Mouse (Mus musculus) midbrain, embryonic 15.5 days (tissue): Measurements from ENCODE around the gene Grem2. TPM values are rescaled to one million over a fixed set of nuclear protein-coding genes. Genes with fewer than 3 reads are reported as not detected.

Source experiments
- ATAC-seq: fragments of 200-750 bp; cut with Nextera tagmentation; replicated peaks from 2 replicates; pipeline ENCODE4 v1.8.0; 2017; ENCODE audit warnings: moderate TSS enrichment
- H3K27ac ChIP-seq: fragments of 300-500 bp; sonication (generic); 2 replicates; pipeline ENCODE4 v1.5.1; 2015; ENCODE audit warnings: mild to moderate bottlenecking, inconsistent platforms
- H3K27me3 ChIP-seq: fragments of 300-500 bp; sonication (generic); replicated peaks from 2 replicates; pipeline ENCODE4 v1.6.1; 2015; ENCODE audit warnings: inconsistent platforms
- H3K36me3 ChIP-seq: fragments of 300-500 bp; sonication (generic); replicated peaks from 2 replicates; pipeline ENCODE4 v1.6.1; 2015; ENCODE audit warnings: inconsistent platforms
- H3K4me1 ChIP-seq: fragments of 300-500 bp; sonication (generic); 2 replicates; pipeline ENCODE4 v1.6.1; 2015; ENCODE audit warnings: inconsistent platforms
- H3K4me2 ChIP-seq: fragments of 300-500 bp; sonication (generic); 2 replicates; pipeline ENCODE4 v1.6.1; 2015; ENCODE audit warnings: inconsistent platforms, mild to moderate bottlenecking, moderate library complexity
- H3K4me3 ChIP-seq: fragments of 300-500 bp; sonication (generic); 2 replicates; pipeline ENCODE4 v1.5.1; 2015; ENCODE audit warnings: mild to moderate bottlenecking, inconsistent platforms
- H3K9ac ChIP-seq: fragments of 300-500 bp; sonication (generic); 2 replicates; pipeline ENCODE4 v1.6.1; 2015; ENCODE audit warnings: mild to moderate bottlenecking, inconsistent platforms
- H3K9me3 ChIP-seq: fragments of 300-500 bp; sonication (generic); 2 replicates; pipeline ENCODE4 v1.6.1; 2016; ENCODE audit warnings: inconsistent platforms
- WGBS: fragments of 180-500 bp; shearing (Covaris S2); methylation state at CpG from one replicate; pipeline ENCODE4 v1.1.7; 2015; ENCODE audit warnings: mixed read lengths; 5-methylcytosine and 5-hydroxymethylcytosine counted together
- polyA plus RNA-seq: library from polyadenylated mRNA; unstranded; fragments of >200 nt; fragmentation: Nextera tagmentation; extraction: Ambion mirVana; gene quantifications from 2 replicates; pipeline ENCODE4 v1.2.1, GENCODE M21; 2015

Grem2 gene
- polyA plus RNA-seq, 1 experiment from 2014 or later = 1.3 TPM

- no peak overlapping the region for H3K27ac ChIP-seq
- no peak overlapping the region for H3K4me2 ChIP-seq
- no peak overlapping the region for H3K9ac ChIP-seq
- no peaks in the 10 kb centered on the region for H3K9me3 ChIP-seq
- no peak overlapping the region for H3K4me3 ChIP-seq
- no peaks in the 10 kb centered on the region for H3K27me3 ChIP-seq
- WGBS = 100% methylated on average over 1 of the region's 1 CpGs
- ATAC-seq = no peak
- H3K36me3 ChIP-seq = no peaks in the 10 kb centered on the region
- H3K4me1 ChIP-seq = no peaks in the 10 kb centered on the region
These were observed 33.5 kb downstream of the Grem2 start for GRCm38 (mm10) chr1:174888073-174888472.

GRCm38 (mm10) chr1:174882496-174882895, 39.1 kb downstream of the Grem2 start:
- no peaks in the 10 kb centered on the region for H3K27me3 ChIP-seq
- ATAC-seq = no peak
- no peaks in the 10 kb centered on the region for H3K9me3 ChIP-seq
- no peaks in the 10 kb centered on the region for H3K36me3 ChIP-seq
- no peak overlapping the region for H3K9ac ChIP-seq
- H3K4me1 ChIP-seq = no peaks in the 10 kb centered on the region
- no peak overlapping the region for H3K27ac ChIP-seq
- no peak overlapping the region for H3K4me2 ChIP-seq
- H3K4me3 ChIP-seq = no peak overlapping the region
- WGBS = 80% methylated on average over 1 of the region's 1 CpGs

DNA sequence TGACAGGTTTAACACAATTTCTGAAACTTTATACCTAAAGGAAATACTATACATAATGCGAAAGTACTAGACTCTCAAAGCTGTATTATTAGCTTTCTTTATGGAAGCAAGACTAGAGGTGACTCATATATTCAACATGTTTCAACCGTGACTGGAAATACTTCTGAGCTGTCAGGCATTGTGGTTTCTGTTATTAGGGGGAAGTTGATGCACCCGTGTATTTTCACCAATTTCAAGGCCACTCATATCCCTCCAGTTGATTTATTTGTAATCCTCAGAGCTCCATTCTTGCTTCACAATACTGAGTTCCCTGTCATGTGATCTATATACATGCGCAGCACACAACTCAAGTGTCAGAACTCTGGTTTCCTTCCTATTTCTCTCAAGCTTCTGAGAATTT, 46.4 kb downstream of the Grem2 start:
- ATAC-seq = no peak
- Histone ChIP-seq H3K4me2 (no peak overlapping the region), H3K36me3 (no peaks in the 10 kb centered on the region), H3K9me3 (no peaks in the 10 kb centered on the region), H3K4me1 (no peaks in the 10 kb centered on the region), H3K9ac (no peak overlapping the region), H3K4me3 (no peak overlapping the region), H3K27ac (no peak overlapping the region), H3K27me3 (no peaks in the 10 kb centered on the region)
- 87% methylated on average over 4 of the region's 4 CpGs for WGBS

DNA sequence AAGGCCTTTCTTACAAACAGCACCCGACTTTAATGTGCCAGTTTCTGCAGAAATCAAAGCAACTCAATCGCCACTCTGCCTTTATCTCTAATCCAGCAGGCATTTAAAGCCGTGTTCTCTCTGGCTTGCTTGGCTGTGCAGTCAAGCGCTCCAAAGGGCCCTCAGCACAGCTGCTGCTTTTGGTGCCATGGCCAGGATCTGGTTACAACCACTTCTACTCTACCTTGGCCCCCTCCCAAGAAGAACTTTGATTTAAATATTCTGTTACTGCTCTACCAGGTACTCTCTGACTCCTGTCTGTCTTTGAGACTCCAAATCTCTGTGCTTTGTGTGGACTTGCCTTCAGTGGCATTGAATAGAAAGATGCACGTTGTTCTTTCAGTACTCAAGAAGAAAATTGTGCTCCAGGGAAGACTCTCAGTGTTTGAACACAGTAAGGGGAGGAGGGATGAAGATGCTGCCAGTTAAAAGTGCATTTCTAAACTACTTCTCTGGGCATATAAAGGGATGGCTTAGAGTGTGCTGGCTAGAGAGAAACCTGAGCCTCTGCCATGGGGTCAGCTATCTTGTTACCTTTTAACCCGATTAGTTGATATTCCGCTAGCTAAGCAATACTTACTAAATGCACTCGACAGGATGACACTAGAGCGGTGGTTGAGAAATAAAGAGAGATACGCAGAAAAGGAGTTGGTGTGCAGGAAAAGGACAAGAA, 61.1 kb downstream of the Grem2 start:
- no peaks in the 10 kb centered on the region for H3K36me3 ChIP-seq
- ATAC-seq = no peak
- H3K27ac ChIP-seq = no peak overlapping the region
- no peak overlapping the region for H3K4me3 ChIP-seq
- H3K27me3 ChIP-seq = no peaks in the 10 kb centered on the region
- H3K9me3 ChIP-seq = no peaks in the 10 kb centered on the region
- no peak overlapping the region for H3K9ac ChIP-seq
- H3K4me2 ChIP-seq = no peak overlapping the region
- H3K4me1 ChIP-seq = no peaks in the 10 kb centered on the region
- 62% methylated on average over 10 of the region's 10 CpGs for WGBS

DNA sequence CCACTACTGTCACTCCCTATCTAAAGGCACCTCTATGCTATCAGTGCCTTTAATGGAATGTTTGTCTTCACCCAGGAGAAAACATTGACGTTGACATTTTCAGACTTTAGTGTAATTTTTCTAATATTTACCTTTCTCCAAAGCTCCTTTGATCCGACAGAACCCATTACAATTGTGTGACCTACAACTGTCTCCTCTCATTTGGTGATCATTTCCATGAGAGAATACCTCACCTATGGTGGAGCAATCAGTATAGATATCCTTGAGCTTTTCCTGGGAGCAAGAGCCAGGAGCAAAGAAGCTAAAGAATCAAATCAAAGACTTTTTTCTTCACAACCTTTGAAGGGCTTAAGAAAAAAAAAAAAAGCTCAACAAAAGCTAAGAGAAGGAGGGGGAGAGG, 65.4 kb downstream of the Grem2 start:
- Histone ChIP-seq H3K27ac (no peak overlapping the region), H3K27me3 (no peaks in the 10 kb centered on the region), H3K4me3 (no peak overlapping the region), H3K9ac (no peak overlapping the region), H3K4me1 (no peaks in the 10 kb centered on the region), H3K4me2 (no peak overlapping the region), H3K9me3 (no peaks in the 10 kb centered on the region), H3K36me3 (no peaks in the 10 kb centered on the region)
- 75% methylated on average over 2 of the region's 2 CpGs for WGBS
- no peak for ATAC-seq

DNA sequence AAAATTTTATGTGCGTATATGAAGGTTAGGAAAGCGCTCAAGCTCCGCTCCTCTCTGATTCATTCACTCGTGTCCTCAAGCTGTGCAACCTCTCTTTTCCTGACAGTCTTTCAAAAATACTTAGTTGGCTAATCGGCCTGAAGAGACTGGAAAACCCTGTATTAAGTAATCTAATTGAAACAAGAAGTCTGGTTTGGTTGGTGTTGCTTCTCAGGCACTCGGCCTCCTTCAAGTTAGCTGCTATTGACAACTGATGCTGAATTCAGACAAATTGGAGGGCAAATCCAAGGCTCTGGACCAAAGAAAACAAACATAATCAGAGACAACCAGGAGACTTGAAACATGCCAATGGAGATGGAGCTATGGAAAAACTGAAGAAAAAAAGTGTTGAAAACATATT, 76.8 kb downstream of the Grem2 start:
- H3K27me3 ChIP-seq = no peaks in the 10 kb centered on the region
- H3K36me3 ChIP-seq = no peaks in the 10 kb centered on the region
- H3K4me1 ChIP-seq = no peaks in the 10 kb centered on the region
- no peak overlapping the region for H3K9ac ChIP-seq
- WGBS = 85% methylated on average over 6 of the region's 6 CpGs
- no peaks in the 10 kb centered on the region for H3K9me3 ChIP-seq
- no peak overlapping the region for H3K4me2 ChIP-seq
- no peak overlapping the region for H3K4me3 ChIP-seq
- no peak overlapping the region for H3K27ac ChIP-seq
- ATAC-seq = no peak

- Histone ChIP-seq H3K9me3 (no peaks in the 10 kb centered on the region), H3K27me3 (no peaks in the 10 kb centered on the region), H3K4me1 (no peaks in the 10 kb centered on the region), H3K9ac (no peak overlapping the region), H3K4me3 (no peak overlapping the region), H3K36me3 (no peaks in the 10 kb centered on the region), H3K27ac (no peak overlapping the region), H3K4me2 (no peak overlapping the region)
- ATAC-seq = no peak
- WGBS = 94% methylated on average over 23 of the region's 23 CpGs
These were observed 84.8 kb downstream of the Grem2 start for GRCm38 (mm10) chr1:174836861-174837260.

GRCm38 (mm10) chr1:174826562-174826961, 95.1 kb downstream of the Grem2 start:
- no peak overlapping the region for H3K9ac ChIP-seq
- 72% methylated on average over 8 of the region's 8 CpGs for WGBS
- no peaks in the 10 kb centered on the region for H3K27me3 ChIP-seq
- H3K27ac ChIP-seq = no peak overlapping the region
- no peaks in the 10 kb centered on the region for H3K4me1 ChIP-seq
- H3K36me3 ChIP-seq = no peaks in the 10 kb centered on the region
- no peak overlapping the region for H3K4me3 ChIP-seq
- H3K4me2 ChIP-seq = no peak overlapping the region
- no peaks in the 10 kb centered on the region for H3K9me3 ChIP-seq
- ATAC-seq = no peak

GRCm38 (mm10) chr1:174811846-174812245, 109.8 kb downstream of the Grem2 start:
- H3K27me3 ChIP-seq = no peaks in the 10 kb centered on the region
- no peaks in the 10 kb centered on the region for H3K9me3 ChIP-seq
- H3K4me2 ChIP-seq = no peak overlapping the region
- no peak for ATAC-seq
- H3K4me3 ChIP-seq = no peak overlapping the region
- no peaks in the 10 kb centered on the region for H3K36me3 ChIP-seq
- no peak overlapping the region for H3K9ac ChIP-seq
- H3K27ac ChIP-seq = no peak overlapping the region
- no peaks in the 10 kb centered on the region for H3K4me1 ChIP-seq
- 90% methylated on average over 4 of the region's 4 CpGs for WGBS

DNA sequence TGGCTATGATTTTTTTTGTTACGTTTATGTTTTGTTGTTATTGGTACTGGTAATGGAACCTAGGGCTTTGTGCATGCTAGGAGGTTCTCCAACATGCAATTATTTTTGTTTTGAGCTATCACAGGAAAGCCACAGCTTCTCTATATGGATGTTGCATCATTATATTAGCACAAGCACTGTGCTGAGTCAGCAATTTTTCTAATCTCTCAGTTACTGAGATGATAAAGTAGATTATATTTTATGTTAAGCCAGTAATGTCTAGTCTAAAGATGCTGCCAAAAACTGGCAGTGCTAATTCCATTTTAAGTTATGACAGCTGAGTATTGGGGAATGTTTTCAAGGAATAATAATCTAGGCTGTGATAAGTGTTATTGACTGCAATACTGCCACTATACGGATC, 133.0 kb downstream of the Grem2 start:
- Histone ChIP-seq H3K4me2 (no peak overlapping the region), H3K27ac (no peak overlapping the region), H3K36me3 (no peaks in the 10 kb centered on the region), H3K27me3 (no peaks in the 10 kb centered on the region), H3K4me3 (no peak overlapping the region), H3K9ac (no peak overlapping the region), H3K4me1 (no peaks in the 10 kb centered on the region), H3K9me3 (no peaks in the 10 kb centered on the region)
- 95% methylated on average over 2 of the region's 2 CpGs for WGBS
- ATAC-seq = no peak
